23 mouse cellular contexts compared by ENCODE assay signal in the genomic region with DNA sequence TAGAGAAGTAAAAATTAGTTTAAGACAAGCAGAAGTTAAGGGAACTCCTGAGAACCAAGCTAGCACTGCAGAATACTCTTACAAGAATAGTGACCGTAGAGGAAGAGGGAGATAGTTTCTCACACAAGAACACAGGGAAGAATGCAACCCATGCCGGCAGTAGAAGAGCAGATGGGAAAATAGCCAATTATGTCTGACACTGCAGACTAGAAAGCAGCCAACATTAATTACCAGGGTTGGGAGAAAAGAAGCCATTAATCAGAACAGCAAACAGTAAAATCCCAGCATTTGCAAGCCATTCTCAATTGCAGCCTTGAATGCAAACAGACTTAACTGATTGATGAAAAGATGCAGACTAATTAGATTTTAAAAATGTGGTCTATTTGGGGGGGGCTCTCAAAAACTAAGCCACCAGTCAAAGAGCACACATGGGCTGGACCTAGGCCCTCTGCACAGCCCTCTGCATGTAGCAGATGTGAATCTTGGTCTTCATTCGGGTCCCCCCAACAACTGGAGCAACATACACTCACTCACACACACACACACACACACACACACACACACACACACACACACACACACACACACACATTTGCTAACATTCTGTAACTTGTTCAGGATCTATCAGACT. TPM values are rescaled to one million over a fixed set of nuclear protein-coding genes. Genes with fewer than 3 reads are reported as not detected.
A peak's percentile ranks its signal among the peaks of the same experiment; 100 is the strongest.
DNase-seq lines count a peak whose midpoint lies in the region; ATAC-seq and TF ChIP-seq lines count a peak whose summit lies in the region.
"Had no signal": no experiment of that assay in that cellular context is flagged by ENCODE, and none has a peak within 500 bp of the region (broad histone marks: within the 10 kb centered on the region; RNA-seq: fewer than 3 reads in every experiment).

No protein-coding gene starts in this region.

- H3K27ac ChIP-seq in hindbrain, postnatal 0 days = no peak overlapping the region
- H3K27ac ChIP-seq in hindbrain, embryonic 14.5 days = no peak overlapping the region
- H3K27ac ChIP-seq in midbrain, postnatal 0 days (ENCODE audit: low read depth, low read length) = no peak overlapping the region
- no peak overlapping the region for H3K27ac ChIP-seq in midbrain, embryonic 10.5 days (replicated peaks)
- H3K27ac ChIP-seq: embryonic facial prominence, embryonic 15.5 days; heart, embryonic 10.5 days; limb, embryonic 15.5 days; lung, embryonic 15.5 days had no signal

- no peaks in the 10 kb centered on the region for H3K4me1 ChIP-seq in hindbrain, postnatal 0 days (ENCODE audit: insufficient read depth, low read length)
- H3K4me1 ChIP-seq in hindbrain, embryonic 14.5 days (replicated peaks; ENCODE audit: control insufficient read depth, insufficient read depth, low read length) = no peaks in the 10 kb centered on the region
- H3K4me1 ChIP-seq in midbrain, postnatal 0 days (ENCODE audit: insufficient read depth, low read length) = no peaks in the 10 kb centered on the region
- H3K4me1 ChIP-seq in midbrain, embryonic 10.5 days = no peaks in the 10 kb centered on the region
- H3K4me1 ChIP-seq: embryonic facial prominence, embryonic 15.5 days; heart, embryonic 10.5 days; limb, embryonic 15.5 days; lung, embryonic 15.5 days had no signal

- 43% methylated on average over 3 of the region's 3 CpGs for WGBS in hindbrain, postnatal 0 days
- WGBS in hindbrain, embryonic 14.5 days = 47% methylated on average over 3 of the region's 3 CpGs
- 67% methylated on average over 3 of the region's 3 CpGs for WGBS in midbrain, postnatal 0 days
- WGBS in midbrain, embryonic 10.5 days = 67% methylated on average over 3 of the region's 3 CpGs

- no peak for ATAC-seq in hindbrain, postnatal 0 days
- ATAC-seq in hindbrain, embryonic 14.5 days (ENCODE audit: low FRiP score) = no peak
- no peak for ATAC-seq in midbrain, postnatal 0 days (ENCODE audit: low FRiP score)

- no peak overlapping the region for H3K4me3 ChIP-seq in hindbrain, postnatal 0 days (ENCODE audit: low read length)
- no peak overlapping the region for H3K4me3 ChIP-seq in hindbrain, embryonic 14.5 days (replicated peaks; ENCODE audit: low read length)
- no peak overlapping the region for H3K4me3 ChIP-seq in midbrain, postnatal 0 days (ENCODE audit: low read depth, low read length)
- no peak overlapping the region for H3K4me3 ChIP-seq in midbrain, embryonic 10.5 days
- H3K4me3 ChIP-seq: embryonic facial prominence, embryonic 15.5 days; heart, embryonic 10.5 days; limb, embryonic 15.5 days; lung, embryonic 15.5 days; myocyte had no signal

- no peak overlapping the region for H3K4me2 ChIP-seq in hindbrain, postnatal 0 days (ENCODE audit: low read depth, low read length)
- no peak overlapping the region for H3K4me2 ChIP-seq in hindbrain, embryonic 14.5 days (replicated peaks)
- H3K4me2 ChIP-seq in midbrain, postnatal 0 days (ENCODE audit: low read depth, low read length, poor library complexity, severe bottlenecking) = no peak overlapping the region
- H3K4me2 ChIP-seq: embryonic facial prominence, embryonic 15.5 days; limb, embryonic 15.5 days; lung, embryonic 15.5 days had no signal

- H3K36me3 ChIP-seq in hindbrain, postnatal 0 days (ENCODE audit: insufficient read depth, low read length) = no peaks in the 10 kb centered on the region
- no peaks in the 10 kb centered on the region for H3K36me3 ChIP-seq in hindbrain, embryonic 14.5 days (replicated peaks; ENCODE audit: control insufficient read depth, insufficient read depth)
- no peaks in the 10 kb centered on the region for H3K36me3 ChIP-seq in midbrain, postnatal 0 days (ENCODE audit: insufficient read depth, low read length)
- H3K36me3 ChIP-seq in midbrain, embryonic 10.5 days = no peaks in the 10 kb centered on the region
- H3K36me3 ChIP-seq: embryonic facial prominence, embryonic 15.5 days; heart, embryonic 10.5 days; limb, embryonic 15.5 days; lung, embryonic 15.5 days had no signal

- no peaks in the 10 kb centered on the region for H3K9me3 ChIP-seq in hindbrain, postnatal 0 days (ENCODE audit: low read length)
- H3K9me3 ChIP-seq in hindbrain, embryonic 14.5 days (ENCODE audit: control insufficient read depth, low read length) = no peaks in the 10 kb centered on the region
- no peaks in the 10 kb centered on the region for H3K9me3 ChIP-seq in midbrain, postnatal 0 days (ENCODE audit: low read length)
- H3K9me3 ChIP-seq in midbrain, embryonic 10.5 days (replicated peaks) = 0 out of 2 replicates have a peak, but pooled peaks cover 4% of the 10 kb centered on the region
- H3K9me3 ChIP-seq: embryonic facial prominence, embryonic 15.5 days; heart, embryonic 10.5 days; limb, embryonic 15.5 days; lung, embryonic 15.5 days had no signal

- H3K27me3 ChIP-seq in hindbrain, postnatal 0 days (ENCODE audit: insufficient read depth, low read length) = no peaks in the 10 kb centered on the region
- no peaks in the 10 kb centered on the region for H3K27me3 ChIP-seq in hindbrain, embryonic 14.5 days (ENCODE audit: control insufficient read depth, insufficient read depth, low read length)
- H3K27me3 ChIP-seq in midbrain, postnatal 0 days (ENCODE audit: insufficient read depth, low read length) = no peaks in the 10 kb centered on the region
- no peaks in the 10 kb centered on the region for H3K27me3 ChIP-seq in midbrain, embryonic 10.5 days (ENCODE audit: low read depth, poor library complexity, severe bottlenecking)
- H3K27me3 ChIP-seq: embryonic facial prominence, embryonic 15.5 days; limb, embryonic 15.5 days; lung, embryonic 15.5 days had no signal

- DNase-seq in hindbrain, postnatal 0 days (ENCODE audit: low spot score) = peak; percentile 27
- no peak for DNase-seq in hindbrain, embryonic 14.5 days (ENCODE audit: low spot score)
- peak; percentile 46 for DNase-seq in midbrain, postnatal 0 days (ENCODE audit: low spot score)
- no peak for DNase-seq in midbrain, embryonic 10.5 days (ENCODE audit: low spot score)
- peak; percentile 24 for DNase-seq in brain, embryonic 18.5 days (ENCODE audit: low read depth, low spot score)
- DNase-seq in telencephalon, adult 2 months (ENCODE audit: low read depth, low spot score) = peak; percentile 9
- no peak for DNase-seq in ovary, adult 18-20 months (ENCODE audit: low spot score)

- no peak overlapping the region for H3K9ac ChIP-seq in hindbrain, postnatal 0 days (replicated peaks; ENCODE audit: low read length)
- no peak overlapping the region for H3K9ac ChIP-seq in hindbrain, embryonic 14.5 days
- H3K9ac ChIP-seq in midbrain, postnatal 0 days (replicated peaks; ENCODE audit: low read length, poor library complexity, severe bottlenecking) = no peak overlapping the region
- H3K9ac ChIP-seq: embryonic facial prominence, embryonic 15.5 days; limb, embryonic 15.5 days; lung, embryonic 15.5 days had no signal

- no peak for TF ChIP-seq CTCF in hindbrain, postnatal 0 days (IDR thresholded peaks at IDR 0.05; ENCODE audit: low read depth)
- TF ChIP-seq CTCF in midbrain, postnatal 0 days (IDR thresholded peaks at IDR 0.05) = no peak

RNA-seq across cellular contexts. Expression of gene Olfr324, which starts 6.2 kb away (rescaled TPM):
- total RNA-seq in hindbrain, postnatal 0 days (2014; rRNA removed) = 0.26 and 0.54 TPM in 2 replicates
- 0.05 and 0.13 TPM in 2 replicates for polyA plus RNA-seq in hindbrain, postnatal 0 days (2015; fragmentation: Nextera tagmentation; extraction: Ambion mirVana)
- polyA plus RNA-seq in hindbrain, embryonic 14.5 days (2014; fragmentation: Nextera tagmentation; extraction: Ambion mirVana) = 0.25 TPM in 1 of 2 replicates, not detected in the other
- 0.28 and 0.49 TPM in 2 replicates for total RNA-seq in midbrain, postnatal 0 days (2014; rRNA removed)
- 0.04 and 0.05 TPM in 2 replicates for polyA plus RNA-seq in midbrain, postnatal 0 days (2015; fragmentation: Nextera tagmentation; extraction: Ambion mirVana)
- polyA plus RNA-seq in midbrain, embryonic 10.5 days (2016; fragmentation: Nextera tagmentation; extraction: Ambion mirVana) = not detected in 2 replicates
- total RNA-seq: adrenal gland, postnatal 25 days; CH12.LX; gastrocnemius, adult 18-20 months; gastrocnemius, postnatal 4 days; left cerebral cortex, adult 18-20 months; left cerebral cortex, postnatal 36 days; MEL had no signal
- polyA plus RNA-seq: cortical plate, adult 2 months; embryonic facial prominence, embryonic 15.5 days; heart, embryonic 10.5 days; heart, postnatal 0 days; hindbrain, embryonic 11.5 days; intestine, embryonic 14.5 days; limb, embryonic 15.5 days; lung, embryonic 15.5 days; myocyte had no signal

RNA-seq across cellular contexts. Expression of gene Olfr325, which starts 11.2 kb away (rescaled TPM):
- not detected in 2 replicates for total RNA-seq in hindbrain, postnatal 0 days (2014; rRNA removed)
- not detected in 2 replicates for polyA plus RNA-seq in hindbrain, postnatal 0 days (2015; fragmentation: Nextera tagmentation; extraction: Ambion mirVana)
- not detected in 2 replicates for polyA plus RNA-seq in hindbrain, embryonic 14.5 days (2014; fragmentation: Nextera tagmentation; extraction: Ambion mirVana)
- total RNA-seq in midbrain, postnatal 0 days (2014; rRNA removed) = not detected in 2 replicates
- polyA plus RNA-seq in midbrain, postnatal 0 days (2015; fragmentation: Nextera tagmentation; extraction: Ambion mirVana) = not detected in 2 replicates
- not detected in 2 replicates for polyA plus RNA-seq in midbrain, embryonic 10.5 days (2016; fragmentation: Nextera tagmentation; extraction: Ambion mirVana)
- total RNA-seq: adrenal gland, postnatal 25 days; CH12.LX; gastrocnemius, adult 18-20 months; gastrocnemius, postnatal 4 days; left cerebral cortex, adult 18-20 months; left cerebral cortex, postnatal 36 days; MEL had no signal
- polyA plus RNA-seq: cortical plate, adult 2 months; embryonic facial prominence, embryonic 15.5 days; heart, embryonic 10.5 days; heart, postnatal 0 days; hindbrain, embryonic 11.5 days; intestine, embryonic 14.5 days; limb, embryonic 15.5 days; lung, embryonic 15.5 days; myocyte had no signal

RNA-seq across cellular contexts. Expression of gene Olfr224, which starts 18.4 kb away (rescaled TPM):
- not detected in 2 replicates for total RNA-seq in hindbrain, postnatal 0 days (2014; rRNA removed)
- 0.08 TPM in 1 of 2 replicates, not detected in the other for polyA plus RNA-seq in hindbrain, postnatal 0 days (2015; fragmentation: Nextera tagmentation; extraction: Ambion mirVana)
- not detected in 2 replicates for polyA plus RNA-seq in hindbrain, embryonic 14.5 days (2014; fragmentation: Nextera tagmentation; extraction: Ambion mirVana)
- total RNA-seq in midbrain, postnatal 0 days (2014; rRNA removed) = not detected in 2 replicates
- not detected in 2 replicates for polyA plus RNA-seq in midbrain, postnatal 0 days (2015; fragmentation: Nextera tagmentation; extraction: Ambion mirVana)
- not detected in 2 replicates for polyA plus RNA-seq in midbrain, embryonic 10.5 days (2016; fragmentation: Nextera tagmentation; extraction: Ambion mirVana)
- total RNA-seq: adrenal gland, postnatal 25 days; CH12.LX; gastrocnemius, adult 18-20 months; gastrocnemius, postnatal 4 days; left cerebral cortex, adult 18-20 months; left cerebral cortex, postnatal 36 days; MEL had no signal
- polyA plus RNA-seq: cortical plate, adult 2 months; heart, embryonic 10.5 days; heart, postnatal 0 days; hindbrain, embryonic 11.5 days; intestine, embryonic 14.5 days; limb, embryonic 15.5 days; lung, embryonic 15.5 days; myocyte had no signal

RNA-seq across cellular contexts. Expression of gene 2210407C18Rik, which starts 27.1 kb away (rescaled TPM):
- not detected in 2 replicates for total RNA-seq in hindbrain, postnatal 0 days (2014; rRNA removed)
- not detected in 2 replicates for polyA plus RNA-seq in hindbrain, postnatal 0 days (2015; fragmentation: Nextera tagmentation; extraction: Ambion mirVana)
- not detected in 2 replicates for polyA plus RNA-seq in hindbrain, embryonic 14.5 days (2014; fragmentation: Nextera tagmentation; extraction: Ambion mirVana)
- total RNA-seq in midbrain, postnatal 0 days (2014; rRNA removed) = not detected in 2 replicates
- not detected in 2 replicates for polyA plus RNA-seq in midbrain, postnatal 0 days (2015; fragmentation: Nextera tagmentation; extraction: Ambion mirVana)
- polyA plus RNA-seq in midbrain, embryonic 10.5 days (2016; fragmentation: Nextera tagmentation; extraction: Ambion mirVana) = not detected in 2 replicates
- total RNA-seq: adrenal gland, postnatal 25 days; CH12.LX; gastrocnemius, adult 18-20 months; gastrocnemius, postnatal 4 days; left cerebral cortex, adult 18-20 months; left cerebral cortex, postnatal 36 days; MEL had no signal
- polyA plus RNA-seq: cortical plate, adult 2 months; embryonic facial prominence, embryonic 15.5 days; heart, embryonic 10.5 days; heart, postnatal 0 days; hindbrain, embryonic 11.5 days; limb, embryonic 15.5 days; lung, embryonic 15.5 days; myocyte had no signal

RNA-seq across cellular contexts. Expression of gene Olfr328, which starts 33.3 kb away (rescaled TPM):
- not detected in 2 replicates for total RNA-seq in hindbrain, postnatal 0 days (2014; rRNA removed)
- not detected in 2 replicates for polyA plus RNA-seq in hindbrain, postnatal 0 days (2015; fragmentation: Nextera tagmentation; extraction: Ambion mirVana)
- 0.12 TPM in 1 of 2 replicates, not detected in the other for polyA plus RNA-seq in hindbrain, embryonic 14.5 days (2014; fragmentation: Nextera tagmentation; extraction: Ambion mirVana)
- not detected in 2 replicates for total RNA-seq in midbrain, postnatal 0 days (2014; rRNA removed)
- polyA plus RNA-seq in midbrain, postnatal 0 days (2015; fragmentation: Nextera tagmentation; extraction: Ambion mirVana) = not detected in 2 replicates
- polyA plus RNA-seq in midbrain, embryonic 10.5 days (2016; fragmentation: Nextera tagmentation; extraction: Ambion mirVana) = 0.06 TPM in 1 of 2 replicates, not detected in the other
- total RNA-seq: CH12.LX; gastrocnemius, adult 18-20 months; gastrocnemius, postnatal 4 days; left cerebral cortex, adult 18-20 months had no signal
- polyA plus RNA-seq: cortical plate, adult 2 months; heart, postnatal 0 days; limb, embryonic 15.5 days; lung, embryonic 15.5 days; myocyte had no signal

Comparison
In these comparisons a context has a peak if more than half of its experiments do, and no peak if none do; other contexts are left out.
1. DNase-seq: peak in hindbrain, postnatal 0 days (single experiment), midbrain, postnatal 0 days (single experiment), brain, embryonic 18.5 days (single experiment) and telencephalon, adult 2 months (single experiment); none in hindbrain, embryonic 14.5 days (single experiment), midbrain, embryonic 10.5 days (single experiment) and ovary, adult 18-20 months (single experiment).